Mouse (Mus musculus): ENCODE data around the gene Pou2f1.

GRCm38 (mm10) chr1:165988072-165988471, 14.4 kb downstream of the Pou2f1 start:
- TF ChIP-seq CTCF (IDR thresholded peaks at IDR 0.05) (no peak), EP300 (IDR thresholded peaks at IDR 0.05; ENCODE audit: insufficient read depth, low read depth, low read length) (no peak), POLR2A (IDR thresholded peaks at IDR 0.05; ENCODE audit: insufficient read depth, low read depth, low read length) (no peak)
